Mouse (Mus musculus): Measurements from ENCODE around the gene Map4k1. TPM values are rescaled to one million over a fixed set of nuclear protein-coding genes. Genes with fewer than 3 reads are reported as not detected.

The Map4k1 gene
- polyA plus RNA-seq, 1 experiment from 2014 or later = 9.0 TPM

DNA sequence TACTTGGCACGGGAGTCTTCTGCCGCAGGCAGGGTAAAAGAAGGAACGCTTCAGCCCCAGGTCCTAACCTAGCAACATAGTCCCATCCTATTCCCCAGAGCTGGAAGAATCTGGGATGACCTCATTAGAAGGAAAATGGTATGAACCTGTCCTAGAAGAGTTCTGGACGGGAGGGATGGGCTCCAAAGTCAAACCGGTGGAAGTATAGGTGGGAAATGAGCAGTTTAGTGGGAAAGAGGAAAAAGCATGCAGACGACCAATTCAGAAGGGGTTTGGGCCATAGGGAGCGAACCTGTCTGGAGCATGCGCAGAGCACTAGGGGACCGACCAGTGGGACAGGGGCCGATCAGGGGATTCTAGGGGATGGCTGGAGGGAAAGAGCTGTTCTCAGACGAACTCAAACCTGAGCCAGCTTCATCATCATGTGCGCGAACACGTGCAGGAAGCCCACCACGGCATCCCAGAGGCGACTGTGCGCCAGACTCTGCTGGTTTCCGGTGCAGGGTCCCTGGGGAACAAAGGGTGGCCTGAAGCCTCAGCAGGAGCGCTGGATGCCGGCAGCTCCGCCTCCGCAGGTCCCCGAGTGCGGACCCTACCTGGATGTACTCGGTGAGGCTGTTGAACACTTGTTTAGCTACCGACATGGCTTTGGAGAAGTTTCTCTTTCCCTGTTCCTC is 58.3 kb downstream of the Map4k1 start:
- H3K9me3 ChIP-seq (replicated peaks) = no peaks in the 10 kb centered on the region
- H3K4me1 ChIP-seq = peaks cover 35% of the 10 kb centered on the region
- H3K36me3 ChIP-seq = no peaks in the 10 kb centered on the region
- H3K4me2 ChIP-seq = peak overlapping the region; percentile 86
- 2% methylated on average over 26 of the region's 26 CpGs for WGBS
- 0 out of 2 replicates have a peak, but pooled peaks cover 2% of the 10 kb centered on the region for H3K27me3 ChIP-seq
- H3K27ac ChIP-seq = peak overlapping the region; percentile 68
- peak; percentile 47 for ATAC-seq (replicated peaks; ENCODE audit: low FRiP score)
- peak overlapping the region; percentile 52 for H3K9ac ChIP-seq
- peak overlapping the region; percentile 48 for H3K4me3 ChIP-seq (replicated peaks)

- H3K4me2 ChIP-seq = no peak overlapping the region
- no peaks in the 10 kb centered on the region for H3K36me3 ChIP-seq
- H3K9me3 ChIP-seq (replicated peaks) = no peaks in the 10 kb centered on the region
- H3K27me3 ChIP-seq = 0 out of 2 replicates have a peak, but pooled peaks cover 2% of the 10 kb centered on the region
- ATAC-seq (replicated peaks; ENCODE audit: low FRiP score) = no peak
- no peak overlapping the region for H3K4me3 ChIP-seq (replicated peaks)
- no peak overlapping the region for H3K27ac ChIP-seq
- no peak overlapping the region for H3K9ac ChIP-seq
- peaks cover 40% of the 10 kb centered on the region for H3K4me1 ChIP-seq
- 77% methylated on average over 5 of the region's 5 CpGs for WGBS
These were observed 59.3 kb downstream of the Map4k1 start for GRCm38 (mm10) chr7:29041194-29041593.

DNA sequence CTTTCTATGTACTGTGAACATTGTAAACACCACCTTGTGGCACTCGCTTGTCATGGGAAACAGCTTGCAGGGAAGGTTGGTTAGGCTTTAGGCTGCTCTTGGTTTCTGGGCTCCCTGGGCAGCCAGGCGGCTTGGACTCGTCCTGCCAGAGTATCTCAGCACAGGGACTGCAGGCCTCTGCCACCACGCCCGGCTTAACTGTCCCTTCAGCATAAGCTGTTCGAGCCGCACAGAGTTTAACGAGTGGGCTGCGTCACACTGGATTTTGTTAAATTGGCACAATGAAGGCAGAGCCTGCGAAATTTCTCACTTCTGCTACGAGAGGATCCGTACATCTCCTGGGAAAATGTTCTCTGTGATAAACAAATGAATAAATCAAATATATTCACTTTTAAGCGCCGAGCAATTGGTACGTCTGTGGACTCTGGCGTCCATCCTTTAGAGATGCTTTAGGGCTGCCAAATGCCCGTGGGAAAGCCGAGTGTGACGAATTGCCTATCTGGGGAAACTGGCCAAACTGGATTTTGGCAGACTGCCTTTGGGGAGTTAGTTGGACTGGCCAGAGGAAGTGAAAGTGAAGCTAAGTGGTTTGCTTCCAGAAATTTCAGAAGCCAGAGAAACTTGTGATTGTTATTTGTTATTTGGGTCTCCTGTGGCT is 61.3 kb downstream of the Map4k1 start:
- ATAC-seq (replicated peaks; ENCODE audit: low FRiP score) = no peak
- 49% methylated on average over 19 of the region's 19 CpGs for WGBS
- Histone ChIP-seq H3K4me1 (peaks cover 44% of the 10 kb centered on the region), H3K27me3 (0 out of 2 replicates have a peak, but pooled peaks cover 2% of the 10 kb centered on the region), H3K4me2 (peak overlapping the region; percentile 40), H3K9ac (no peak overlapping the region), H3K9me3 (replicated peaks) (no peaks in the 10 kb centered on the region; the same call in 1 of the 2 replicates), H3K4me3 (replicated peaks) (peak overlapping the region; percentile 4), H3K36me3 (no peaks in the 10 kb centered on the region), H3K27ac (peak overlapping the region; percentile 47)

GRCm38 (mm10) chr7:29043674-29044057 is 61.8 kb downstream of the Map4k1 start:
- Histone ChIP-seq H3K4me2 (peak overlapping the region; percentile 40), H3K27me3 (0 out of 2 replicates have a peak, but pooled peaks cover 2% of the 10 kb centered on the region), H3K36me3 (no peaks in the 10 kb centered on the region), H3K9me3 (replicated peaks) (no peaks in the 10 kb centered on the region; the same call in 1 of the 2 replicates), H3K9ac (no peak overlapping the region), H3K27ac (peak overlapping the region; percentile 47), H3K4me1 (peaks cover 44% of the 10 kb centered on the region), H3K4me3 (replicated peaks) (peak overlapping the region; percentile 4)
- ATAC-seq (replicated peaks; ENCODE audit: low FRiP score) = peak; percentile 26; the same call in 1 of the 2 replicates
- WGBS = 33% methylated on average over 11 of the region's 11 CpGs

DNA sequence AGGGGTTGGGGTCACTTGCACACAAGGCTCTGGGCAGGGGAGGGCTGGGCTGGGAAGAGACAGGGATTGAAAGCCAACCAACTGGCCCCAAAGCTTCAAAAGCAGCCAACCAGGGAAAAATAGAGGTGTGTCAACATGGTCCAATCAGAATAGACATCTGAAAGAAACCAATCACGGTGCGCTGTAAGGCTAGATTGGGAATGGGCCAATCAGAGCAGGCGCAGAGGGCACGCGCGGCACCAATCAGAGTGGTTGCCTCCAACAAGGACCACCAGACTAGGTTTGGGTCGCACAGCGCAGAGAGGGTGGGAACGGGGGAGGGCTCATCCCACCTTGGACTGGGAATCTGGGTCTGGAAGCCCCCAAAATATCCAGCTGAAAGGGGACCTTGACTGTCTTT is 62.5 kb downstream of the Map4k1 start:
- 50% methylated on average over 9 of the region's 9 CpGs for WGBS
- H3K4me2 ChIP-seq = no peak overlapping the region
- ATAC-seq (replicated peaks; ENCODE audit: low FRiP score) = no peak

GRCm38 (mm10) chr7:29046533-29046932 is 64.7 kb downstream of the Map4k1 start:
- H3K36me3 ChIP-seq = no peaks in the 10 kb centered on the region
- no peak overlapping the region for H3K9ac ChIP-seq
- H3K4me3 ChIP-seq (replicated peaks) = no peak overlapping the region
- 5% methylated on average over 12 of the region's 12 CpGs for WGBS
- H3K9me3 ChIP-seq (replicated peaks) = no peaks in the 10 kb centered on the region; the same call in 1 of the 2 replicates
- H3K27ac ChIP-seq = no peak overlapping the region
- ATAC-seq (replicated peaks; ENCODE audit: low FRiP score) = no peak
- peaks cover 32% of the 10 kb centered on the region for H3K4me1 ChIP-seq
- peak overlapping the region; percentile 34 for H3K4me2 ChIP-seq
- H3K27me3 ChIP-seq = 0 out of 2 replicates have a peak, but pooled peaks cover 6% of the 10 kb centered on the region

More for the DNA sequence above, 62.5 kb downstream of the Map4k1 start:
- Histone ChIP-seq H3K4me1 (peaks cover 44% of the 10 kb centered on the region), H3K9me3 (replicated peaks) (no peaks in the 10 kb centered on the region; the same call in 1 of the 2 replicates), H3K9ac (no peak overlapping the region), H3K27ac (no peak overlapping the region), H3K27me3 (0 out of 2 replicates have a peak, but pooled peaks cover 2% of the 10 kb centered on the region), H3K4me3 (replicated peaks) (no peak overlapping the region), H3K36me3 (no peaks in the 10 kb centered on the region)

DNA sequence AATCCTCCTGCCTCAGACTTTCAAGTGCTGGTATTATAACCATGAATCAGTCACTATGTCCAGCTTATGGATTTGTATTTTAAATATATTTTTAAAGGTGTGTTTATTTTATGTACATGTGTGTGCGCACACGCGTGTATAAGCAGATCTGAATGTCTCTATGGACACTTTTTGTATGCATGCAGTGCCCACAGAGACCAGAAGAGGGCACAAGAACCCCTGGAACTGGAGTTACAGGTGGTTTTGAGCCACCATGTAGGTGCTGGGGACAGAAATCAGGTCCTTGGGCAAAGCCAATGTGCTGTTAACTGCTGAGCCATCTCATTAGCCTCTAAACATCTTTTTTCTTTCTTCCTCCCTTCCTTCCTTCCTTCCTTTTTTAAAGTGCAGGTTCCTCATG is 66.2 kb downstream of the Map4k1 start:
- Histone ChIP-seq H3K4me3 (replicated peaks) (no peak overlapping the region), H3K9me3 (replicated peaks) (no peaks in the 10 kb centered on the region; the same call in 1 of the 2 replicates), H3K27me3 (peaks cover 22% of the 10 kb centered on the region), H3K4me2 (no peak overlapping the region), H3K27ac (no peak overlapping the region), H3K36me3 (no peaks in the 10 kb centered on the region), H3K9ac (no peak overlapping the region), H3K4me1 (peaks cover 34% of the 10 kb centered on the region)
- no peak for ATAC-seq (replicated peaks; ENCODE audit: low FRiP score)
- 86% methylated on average over 3 of the region's 3 CpGs for WGBS

- no peak overlapping the region for H3K9ac ChIP-seq
- 80% methylated on average over 11 of the region's 11 CpGs for WGBS
- H3K36me3 ChIP-seq = no peaks in the 10 kb centered on the region
- peaks cover 30% of the 10 kb centered on the region for H3K4me1 ChIP-seq
- H3K4me2 ChIP-seq = no peak overlapping the region
- H3K27ac ChIP-seq = no peak overlapping the region
- H3K9me3 ChIP-seq (replicated peaks) = no peaks in the 10 kb centered on the region; the same call in 1 of the 2 replicates
- no peak overlapping the region for H3K4me3 ChIP-seq (replicated peaks)
- ATAC-seq (replicated peaks; ENCODE audit: low FRiP score) = no peak
- peaks cover 27% of the 10 kb centered on the region for H3K27me3 ChIP-seq
These were observed 66.8 kb downstream of the Map4k1 start for GRCm38 (mm10) chr7:29048615-29049014.

GRCm38 (mm10) chr7:29050797-29051196 is 68.9 kb downstream of the Map4k1 start:
- peaks cover 13% of the 10 kb centered on the region; the same call in 1 of the 2 replicates for H3K4me1 ChIP-seq
- peaks cover 46% of the 10 kb centered on the region for H3K27me3 ChIP-seq
- no peaks in the 10 kb centered on the region; the same call in 1 of the 2 replicates for H3K9me3 ChIP-seq (replicated peaks)
- H3K4me3 ChIP-seq (replicated peaks) = no peak overlapping the region
- no peak overlapping the region for H3K27ac ChIP-seq
- WGBS = 40% methylated on average over 2 of the region's 2 CpGs
- no peak overlapping the region for H3K9ac ChIP-seq
- H3K36me3 ChIP-seq = no peaks in the 10 kb centered on the region
- H3K4me2 ChIP-seq = no peak overlapping the region
- no peak for ATAC-seq (replicated peaks; ENCODE audit: low FRiP score)

DNA sequence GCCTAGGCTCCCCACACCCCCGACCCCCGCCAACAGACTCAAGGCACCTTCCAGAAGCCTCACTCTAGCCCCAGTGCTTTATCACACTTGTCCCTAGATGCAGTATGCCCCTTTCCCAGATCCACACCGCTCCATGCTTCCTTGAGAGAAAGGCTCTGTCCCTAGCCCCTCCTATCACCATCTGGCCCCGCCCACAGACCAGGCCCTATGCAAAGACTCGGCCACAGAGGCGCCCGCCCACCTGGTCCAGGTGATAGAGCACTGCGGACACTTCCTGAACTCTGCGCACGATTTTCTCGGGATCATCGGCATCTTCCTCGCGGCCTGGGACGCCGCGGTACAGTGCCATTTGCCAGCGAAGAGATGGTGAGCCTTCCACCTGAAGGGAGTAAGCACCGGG is 71.0 kb downstream of the Map4k1 start:
- Histone ChIP-seq H3K9ac (no peak overlapping the region), H3K27me3 (peaks cover 56% of the 10 kb centered on the region), H3K4me1 (peaks cover 8% of the 10 kb centered on the region; the same call in 1 of the 2 replicates), H3K9me3 (replicated peaks) (no peaks in the 10 kb centered on the region; the same call in 1 of the 2 replicates), H3K36me3 (no peaks in the 10 kb centered on the region), H3K27ac (no peak overlapping the region), H3K4me2 (peak overlapping the region; percentile 44), H3K4me3 (replicated peaks) (peak overlapping the region; percentile 11)
- ATAC-seq (replicated peaks; ENCODE audit: low FRiP score) = peak; percentile 33; the same call in 1 of the 2 replicates
- 5% methylated on average over 19 of the region's 19 CpGs for WGBS
